Mouse (Mus musculus) neutrophil, adult 65 days (primary cell): ENCODE data around the gene Rtl8b. TPM values are rescaled to one million over a fixed set of nuclear protein-coding genes. Genes with fewer than 3 reads are reported as not detected.

Experiments
- total RNA-seq: library from RNA; stranded (reverse); gene quantifications from 2 replicates; pipeline ENCODE4 v1.2.4, GENCODE M21; 2023

Gene Rtl8b
- total RNA-seq = 4.6 and 5.8 TPM in 2 replicates

DNA sequence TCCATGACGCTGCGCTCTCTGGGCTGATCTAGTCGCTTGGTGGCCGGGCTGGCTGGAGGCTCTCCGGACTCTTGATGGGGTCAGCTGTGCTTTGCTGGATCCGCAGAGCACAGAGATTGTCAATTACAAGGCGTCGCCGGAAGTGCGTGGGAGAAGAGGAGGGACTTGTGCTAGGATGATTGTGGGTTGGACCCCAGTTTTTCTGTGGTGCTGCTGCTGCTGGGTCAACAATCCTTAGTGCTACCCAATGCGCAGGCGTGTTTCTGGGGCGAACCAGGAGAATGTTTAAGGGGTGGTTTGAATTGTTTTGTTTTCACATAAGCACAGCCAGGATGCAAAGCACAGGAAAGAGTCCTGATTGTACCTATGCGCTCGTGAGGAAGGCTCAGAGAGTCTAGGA is at the start of gene Rtl8b:
Gene Rtl8b (minus strand): TSS at position 115 of the 400 bp plus-strand sequence.

DNA sequence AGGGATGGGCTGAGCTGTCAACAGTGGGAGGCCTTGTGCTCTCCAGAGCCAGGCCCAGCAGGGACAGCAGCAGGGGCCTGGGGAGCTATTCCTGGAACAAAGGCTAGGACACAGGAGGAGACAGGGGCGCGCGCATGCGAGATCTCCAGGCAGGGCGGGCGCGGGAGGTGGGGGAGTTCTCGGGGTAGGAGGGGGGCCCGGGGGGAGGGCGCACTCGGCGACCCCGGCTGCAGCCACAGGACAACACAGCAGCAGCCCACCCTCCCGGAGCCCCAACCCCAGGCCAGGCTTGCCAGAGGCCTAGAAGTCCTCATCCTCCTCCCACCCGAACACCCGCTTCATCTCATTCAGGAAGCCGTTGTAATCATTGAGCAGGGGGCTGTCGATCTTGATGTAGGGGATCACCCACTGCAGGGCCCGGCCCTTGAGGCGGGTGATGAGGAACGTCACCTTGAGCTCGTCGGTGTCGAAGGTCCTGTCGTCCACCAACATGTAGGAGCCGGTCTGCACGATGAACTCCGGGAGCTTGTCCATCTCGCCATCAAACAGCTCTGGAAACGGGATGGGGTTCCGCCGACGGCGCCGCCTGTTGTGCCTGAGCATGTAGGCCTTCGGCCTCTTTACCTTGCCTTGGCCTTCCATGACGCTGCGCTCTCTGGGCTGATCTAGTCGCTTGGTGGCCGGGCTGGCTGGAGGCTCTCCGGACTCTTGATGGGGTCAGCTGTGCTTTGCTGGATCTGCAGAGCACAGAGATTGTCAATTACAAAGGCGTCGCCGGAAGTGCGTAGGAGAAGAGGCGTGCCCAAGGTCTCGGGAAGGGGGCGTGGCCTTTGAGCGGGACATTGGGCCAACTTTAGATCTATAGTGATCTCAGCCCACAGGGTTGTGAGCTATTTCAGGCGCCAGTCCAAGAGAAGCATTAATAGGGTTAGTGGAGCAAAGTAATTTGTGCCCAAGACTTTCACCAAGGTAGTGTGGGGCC is 26.9 kb downstream of the Rtl8b start, which contains the start of gene Rtl8a:
Gene Rtl8a (minus strand): TSS at position 703 of the 982 bp plus-strand sequence.

Other genes starting within 250 kb of the Rtl8b start
- gene Etd, start 235.5 kb downstream of the Rtl8b start, total RNA-seq = not detected in 2 replicates
- gene Rtl8c, start 62.4 kb downstream of the Rtl8b start, total RNA-seq = not detected in 2 replicates
- not detected in 2 replicates for gene Gm14597, start 61.4 kb downstream of the Rtl8b start, total RNA-seq
- 7.7 and 8.3 TPM in 2 replicates for gene Rtl8a, start 26.7 kb downstream of the Rtl8b start, total RNA-seq
- gene 4930502E18Rik, start 54.4 kb upstream of the Rtl8b start, total RNA-seq = not detected in 2 replicates
- not detected in 2 replicates for gene 1700013H16Rik, start 87.4 kb upstream of the Rtl8b start, total RNA-seq
- not detected in 2 replicates for gene Zfp36l3, start 106.0 kb upstream of the Rtl8b start, total RNA-seq
- 1.0 TPM in 1 of 2 replicates, not detected in the other for gene Xlr, start 127.3 kb upstream of the Rtl8b start, total RNA-seq